Mouse (Mus musculus) layer of hippocampus, postnatal 14 days (tissue): ENCODE results near the gene Nrg4. TPM values are rescaled to one million over a fixed set of nuclear protein-coding genes. Genes with fewer than 3 reads are reported as not detected.

Source experiments
- DNase-seq, 2 experiments: peaks; one replicate each; pipeline ENCODE4 v3.0.0; 2021 to 2022; ENCODE audit warnings: low spot score in 2 of 2, mixed read lengths in 1 of 2
- long read RNA-seq, 2 experiments: library from polyadenylated mRNA; stranded (forward); transcript quantifications; one replicate each; pipeline ENCODE4 v2.0.0; 2021
- total RNA-seq, 2 experiments: library from RNA; stranded (reverse); gene quantifications; 2 replicates each; pipeline ENCODE4 v1.2.3; 2021

The Nrg4 gene
- total RNA-seq: under 1 TPM; 0.39 to 0.76 TPM
- long read RNA-seq, experiment 1: 0 reads
- long read RNA-seq, experiment 2: 0 reads

- peak; percentile 77 for DNase-seq
Measured at GRCm38 (mm10) chr9:55326515-55327233, at the start of gene Nrg4, which contains the start of gene Tmem266. Gene Nrg4, minus strand, starts transcription at chr9:55326844. Gene Tmem266, plus strand, starts transcription at chr9:55326913.

- no peak for DNase-seq
Measured at GRCm38 (mm10) chr9:55371908-55372307, 45.3 kb upstream of the Nrg4 start.

DNA sequence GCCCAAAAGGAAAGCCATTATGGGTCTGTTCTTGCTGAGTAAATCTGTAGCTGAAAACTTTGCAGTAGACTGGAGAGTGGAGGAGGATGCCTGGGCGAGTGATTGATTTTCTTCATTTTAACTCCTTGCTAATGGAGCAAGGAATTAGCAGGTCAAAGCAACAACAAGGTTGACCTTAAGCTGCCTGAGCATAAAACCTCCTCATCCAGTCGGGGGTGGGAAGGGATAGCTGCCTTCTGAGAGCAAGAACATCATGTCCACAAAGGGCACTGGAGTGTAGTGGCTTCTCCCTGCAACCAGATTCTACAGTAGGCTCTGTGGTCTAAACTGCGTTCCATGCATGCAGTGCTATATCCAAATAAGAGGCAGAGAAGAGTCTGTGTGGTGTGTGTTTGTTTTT is 41.4 kb upstream of the Nrg4 start:
- DNase-seq: no peak

DNA sequence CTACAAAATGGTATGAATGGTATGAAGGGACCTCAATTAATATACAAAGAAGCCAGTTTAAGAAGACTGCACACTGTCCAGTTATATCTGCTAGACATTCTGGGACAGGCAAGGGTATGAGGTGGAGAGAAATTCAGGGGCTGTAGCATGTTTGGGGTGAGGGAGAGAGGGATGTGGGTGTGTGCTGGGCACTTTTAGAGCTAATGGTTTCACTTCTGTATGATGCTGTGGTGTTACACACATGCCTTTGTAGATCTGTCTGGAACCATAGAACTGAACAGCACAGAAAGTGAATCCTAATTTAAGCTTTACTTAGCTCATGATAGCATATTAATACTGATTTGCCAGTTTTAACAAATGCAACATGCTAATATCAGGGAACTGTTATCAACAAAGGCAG is 37.1 kb upstream of the Nrg4 start:
- DNase-seq: no peak

GRCm38 (mm10) chr9:55361969-55362368 is 35.3 kb upstream of the Nrg4 start:
- DNase-seq: no peak

DNA sequence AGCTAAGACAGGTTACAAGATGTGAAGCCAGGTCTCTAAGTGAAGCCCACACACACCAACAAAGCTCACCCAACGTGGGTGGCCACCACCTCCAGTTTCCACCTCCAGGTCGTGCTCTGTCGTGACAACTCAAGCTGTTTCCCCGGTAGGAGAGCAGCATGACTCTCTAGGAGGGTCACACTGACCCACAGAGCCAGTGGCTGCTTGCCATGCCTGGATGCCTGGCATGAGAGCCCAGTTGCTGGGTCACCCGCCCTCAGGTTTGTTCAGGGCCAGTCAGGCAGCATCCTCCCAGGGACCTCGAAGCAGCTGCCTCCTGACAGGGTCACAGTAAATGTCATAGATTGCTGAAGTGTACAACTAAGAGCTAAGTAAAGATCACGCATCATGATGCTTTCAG is 34.2 kb upstream of the Nrg4 start:
- DNase-seq: no peak

GRCm38 (mm10) chr9:55360372-55360771 is 33.7 kb upstream of the Nrg4 start:
- no peak for DNase-seq

DNA sequence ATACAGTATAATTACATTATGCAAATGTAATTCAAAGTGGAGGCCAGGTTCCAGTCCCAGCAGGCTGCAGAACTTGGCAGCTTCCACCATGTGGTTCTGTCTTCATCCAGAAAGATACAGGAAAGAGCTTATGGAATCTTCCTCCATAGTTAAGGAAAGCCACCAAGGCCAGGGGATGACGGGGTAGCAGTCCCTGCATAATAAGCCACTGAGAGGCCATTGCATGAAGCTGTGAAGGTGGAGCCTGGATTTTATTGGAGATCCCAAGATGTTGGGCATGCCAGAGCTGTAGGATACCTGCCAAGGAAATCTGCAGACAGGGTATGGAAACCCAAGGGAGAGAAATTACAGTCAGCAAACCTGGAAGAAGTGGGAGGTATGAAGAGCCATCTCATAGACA is 30.5 kb upstream of the Nrg4 start:
- no peak for DNase-seq

DNA sequence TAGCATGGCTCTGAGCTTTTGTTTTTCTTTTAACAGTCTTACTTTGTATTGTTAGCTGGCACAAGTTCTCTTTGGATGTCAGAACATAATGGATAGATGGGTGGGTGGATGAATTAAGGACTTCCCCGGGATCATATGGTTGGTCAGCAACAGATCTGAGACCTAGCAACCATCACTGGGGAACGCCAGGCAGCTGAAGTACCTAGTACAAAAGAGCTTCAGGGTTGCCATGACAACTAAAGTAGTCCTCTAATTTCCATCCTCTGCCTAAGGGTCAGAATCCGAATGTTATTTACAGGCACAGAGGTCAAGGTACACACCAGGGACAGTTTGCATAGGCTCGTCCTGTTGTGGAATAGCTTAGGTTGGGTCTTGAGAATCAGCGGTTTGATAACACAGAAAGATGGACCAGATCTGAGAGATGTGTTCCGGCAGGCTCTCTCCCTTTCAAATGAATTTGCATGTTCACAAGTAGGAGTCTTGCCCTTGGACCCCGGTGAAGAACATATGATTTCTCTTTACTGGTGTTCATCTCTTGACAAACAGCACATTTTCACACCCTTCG is 28.7 kb upstream of the Nrg4 start:
- no peak for DNase-seq

DNA sequence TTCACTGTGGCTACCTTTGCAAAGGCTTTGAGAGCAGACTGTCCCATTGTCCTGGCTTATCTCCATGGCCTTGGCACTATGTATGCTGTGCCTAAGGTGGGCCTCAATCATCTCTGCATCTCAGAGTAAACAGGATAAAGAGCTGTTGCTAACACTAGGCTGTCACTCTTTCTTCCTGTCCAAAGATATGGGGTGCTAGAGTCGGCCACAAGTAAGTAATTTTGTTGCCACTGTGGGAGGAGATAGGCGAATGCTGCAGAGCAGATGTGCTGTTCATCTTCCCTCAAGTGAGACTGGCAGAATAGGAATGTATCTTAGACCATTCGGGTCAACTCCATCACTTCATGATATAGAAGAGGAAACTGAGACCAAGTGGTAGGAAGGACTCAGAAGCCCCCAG is 28.0 kb upstream of the Nrg4 start:
- no peak for DNase-seq

DNA sequence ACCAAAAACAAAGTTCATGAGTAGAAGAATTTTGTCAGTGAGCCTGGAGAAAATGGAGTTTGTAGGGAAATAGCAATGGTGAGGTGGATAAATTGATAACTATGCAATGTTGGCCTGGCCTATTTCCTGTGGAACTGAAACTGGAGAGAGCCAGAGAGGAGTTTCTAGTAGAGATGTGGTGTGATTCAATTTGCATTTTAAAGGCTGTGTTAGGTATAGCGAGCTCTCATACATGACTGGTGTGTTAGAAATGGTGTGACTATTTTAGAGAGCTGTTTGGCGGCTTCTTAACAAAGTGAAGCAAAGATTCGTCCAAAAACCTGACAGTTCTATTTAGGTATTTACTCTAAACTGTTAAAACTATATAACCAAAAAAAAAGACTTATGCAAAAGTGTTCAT is 22.0 kb upstream of the Nrg4 start:
- no peak for DNase-seq

GRCm38 (mm10) chr9:55345332-55345731 is 18.7 kb upstream of the Nrg4 start:
- no peak for DNase-seq

GRCm38 (mm10) chr9:55344165-55344564 is 17.5 kb upstream of the Nrg4 start:
- DNase-seq: no peak

DNA sequence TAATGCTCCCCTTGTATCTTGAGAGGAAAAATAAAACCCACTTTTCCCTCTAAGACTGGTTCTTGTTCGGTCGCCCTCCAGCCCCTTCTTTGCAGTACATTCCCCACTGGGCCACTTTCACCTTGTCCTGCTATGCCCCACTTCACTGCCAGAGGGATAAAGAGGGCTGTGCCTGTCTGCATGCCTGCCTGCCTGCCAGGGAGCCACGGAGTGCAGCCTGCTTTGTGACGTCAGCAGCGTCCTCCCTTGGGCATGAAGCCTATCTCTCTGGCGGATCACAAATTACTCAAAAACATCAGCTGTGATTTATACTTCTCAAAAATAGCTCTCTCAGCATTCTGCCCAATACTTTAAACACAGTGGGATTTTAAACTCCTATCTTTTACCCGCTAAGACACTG is 6.3 kb upstream of the Nrg4 start:
- peak in 1 of 2 experiments; percentile 36 for DNase-seq

- DNase-seq: no peak
Measured at GRCm38 (mm10) chr9:55332476-55332875, 5.8 kb upstream of the Nrg4 start.

DNA sequence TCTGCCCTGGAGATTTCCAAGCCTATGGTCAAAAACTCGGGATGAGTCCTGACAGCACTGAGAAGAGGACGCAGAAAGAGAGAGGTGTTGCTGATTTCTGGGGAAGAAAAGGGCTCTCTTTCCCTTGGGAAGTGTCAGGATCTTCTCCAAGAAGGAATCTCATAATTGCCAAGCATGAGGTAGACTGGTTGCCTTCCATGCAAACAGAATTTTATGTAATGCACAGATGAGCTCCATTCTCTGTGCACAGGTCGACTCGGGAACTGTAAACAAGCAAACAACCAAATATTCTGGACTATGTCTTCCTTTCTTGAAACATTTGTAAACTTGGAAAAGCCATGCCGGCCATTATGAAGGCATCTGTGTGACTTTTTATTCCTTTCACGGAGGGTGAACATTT is 2.8 kb upstream of the Nrg4 start:
- DNase-seq: no peak

DNA sequence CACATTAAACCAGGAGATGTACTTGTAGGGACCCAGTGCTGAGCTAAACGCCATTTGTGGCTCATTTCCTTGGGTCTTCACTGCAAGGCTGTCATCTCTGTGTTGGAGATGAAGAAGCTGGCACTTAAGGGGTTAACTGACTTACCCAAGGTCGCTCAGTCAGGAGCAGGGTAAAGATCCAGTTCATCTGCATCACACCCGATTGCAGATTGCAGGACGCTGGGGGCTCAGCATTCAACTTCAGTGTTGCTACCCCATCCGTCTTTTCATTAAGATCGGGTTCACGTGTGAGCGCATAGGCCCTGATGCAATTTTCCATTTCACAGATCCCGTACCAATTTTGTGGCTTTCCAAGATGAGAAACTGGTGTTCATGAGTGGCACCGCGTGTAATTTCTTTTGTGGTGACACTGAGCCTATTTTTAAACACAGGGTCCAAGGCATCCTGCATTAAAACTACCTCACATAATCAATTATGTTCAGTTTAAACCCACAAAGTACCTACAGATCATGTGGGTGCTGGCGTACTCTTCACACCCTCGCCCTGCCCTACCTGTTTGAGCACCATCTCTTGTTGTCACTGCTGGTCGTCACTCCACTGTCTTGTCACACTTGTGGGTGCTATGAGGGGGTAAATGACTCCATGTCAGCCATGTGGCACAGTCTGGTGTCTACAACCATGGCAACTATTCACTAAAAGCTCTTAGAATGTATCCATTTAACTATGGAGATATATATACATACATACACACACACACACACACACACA is 1.7 kb upstream of the Nrg4 start:
- DNase-seq: no peak

- no peak for DNase-seq
Measured at GRCm38 (mm10) chr9:55327234-55327615, 581 bp upstream of the Nrg4 start.

- DNase-seq: no peak
Measured at GRCm38 (mm10) chr9:55325564-55326514, 805 bp downstream of the Nrg4 start.

GRCm38 (mm10) chr9:55325061-55325460 is 1.6 kb downstream of the Nrg4 start:
- no peak for DNase-seq

DNA sequence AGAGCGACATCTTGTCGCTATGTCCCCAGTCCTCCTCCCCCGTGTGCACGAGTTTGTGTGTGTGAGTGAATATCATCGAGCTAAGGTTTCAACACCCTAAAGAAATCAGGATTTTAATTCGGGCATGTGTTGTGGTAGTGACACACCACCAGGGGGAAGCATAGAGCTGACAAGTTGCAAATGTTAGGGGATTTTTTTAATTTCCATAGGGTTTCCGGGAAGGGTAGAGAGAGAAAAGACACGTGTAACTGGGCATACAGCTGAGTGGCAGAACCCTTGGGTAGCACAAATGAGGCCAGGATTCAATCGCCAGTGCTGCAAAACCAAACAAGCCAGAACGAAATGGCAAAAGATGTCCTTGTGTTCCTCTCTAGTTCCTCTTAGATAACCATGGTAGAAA is 2.1 kb downstream of the Nrg4 start:
- DNase-seq: peak in 1 of 2 experiments; percentile 13
